Mouse (Mus musculus) CH12.LX (cell line): ENCODE measurements around the gene Mllt3. TPM values are rescaled to one million over a fixed set of nuclear protein-coding genes. Genes with fewer than 3 reads are reported as not detected.

Experiments
- DNase-seq: peaks from one replicate; pipeline ENCODE4 v3.0.0-alpha.2; 2013; ENCODE audit errors: extremely low read depth
- H3K27ac ChIP-seq: 2 replicates; pipeline ENCODE4 v1.5.1; 2012; ENCODE audit warnings: low read depth, mild to moderate bottlenecking, control low read depth, moderate library complexity; ENCODE audit not compliant: insufficient read depth
- H3K27me3 ChIP-seq: replicated peaks from 2 replicates; pipeline ENCODE3; 2012; ENCODE audit warnings: inconsistent platforms
- H3K36me3 ChIP-seq, 2 experiments: replicated peaks in 1 of 2; 2 replicates each; pipeline versions ENCODE3 to v1.6.1; 2012; ENCODE audit warnings: inconsistent platforms in 1 of 2, low read length in 1 of 2, mild to moderate bottlenecking in 1 of 2, mixed read lengths in 1 of 2, moderate library complexity in 1 of 2; ENCODE audit not compliant: control insufficient read depth in 1 of 2, insufficient read depth in 1 of 2
- H3K4me1 ChIP-seq, 2 experiments: 2 replicates each; pipeline ENCODE4 v1.6.1; 2012; ENCODE audit warnings: inconsistent platforms in 1 of 2, moderate library complexity in 1 of 2; ENCODE audit not compliant: insufficient read depth in 2 of 2, control insufficient read depth in 1 of 2
- H3K4me2 ChIP-seq: 2 replicates; pipeline ENCODE4 v1.6.1; 2012; ENCODE audit warnings: low read depth, mild to moderate bottlenecking, control low read depth; ENCODE audit not compliant: poor library complexity, insufficient read depth, severe bottlenecking
- H3K4me3 ChIP-seq, 3 experiments: fragments of 150-350 bp in 1 of 3; sonication (generic) in 1 of 3; replicated peaks in 1 of 3; 2 replicates each; pipeline versions ENCODE3 to v1.5.1; 2011 to 2012; ENCODE audit warnings: low read depth in 2 of 3, low read length in 2 of 3, mild to moderate bottlenecking in 2 of 3, moderate library complexity in 2 of 3, control low read depth in 1 of 3, improper control_type of control experiment in 1 of 3, inconsistent platforms in 1 of 3, mixed read lengths in 1 of 3; ENCODE audit not compliant: poor library complexity in 1 of 3
- H3K79me2 ChIP-seq: replicated peaks from 2 replicates; pipeline ENCODE4 v1.6.1; 2012; ENCODE audit warnings: mild to moderate bottlenecking, moderate library complexity; ENCODE audit not compliant: control insufficient read depth, poor library complexity, insufficient read depth, severe bottlenecking; ENCODE audit errors: extremely low read depth
- H3K9ac ChIP-seq: 2 replicates; pipeline ENCODE4 v1.6.1; 2012; ENCODE audit warnings: low read depth, mild to moderate bottlenecking, control low read depth, moderate library complexity; ENCODE audit not compliant: insufficient read depth
- H3K9me3 ChIP-seq: replicated peaks from 2 replicates; pipeline ENCODE3; 2012; ENCODE audit warnings: low read length, inconsistent platforms, mixed read lengths
- BHLHE40 ChIP-seq: IDR thresholded peaks from 2 replicates; pipeline ENCODE4 v1.6.1; 2011; ENCODE audit warnings: mild to moderate bottlenecking, low read depth, low read length, improper control_type of control experiment
- ELF1 ChIP-seq: IDR thresholded peaks from 2 replicates; pipeline ENCODE4 v1.6.1; 2014; ENCODE audit warnings: low read depth, mild to moderate bottlenecking, inconsistent platforms, low read length, improper control_type of control experiment
- JUND ChIP-seq: conservative IDR thresholded peaks from 2 replicates; pipeline ENCODE4 v1.6.1; 2011; ENCODE audit warnings: low read depth, low read length, improper control_type of control experiment
- KAT2A ChIP-seq: IDR thresholded peaks from 2 replicates; pipeline ENCODE4 v1.6.1; 2012; ENCODE audit warnings: low read length, improper control_type of control experiment, inconsistent platforms; ENCODE audit not compliant: insufficient replicate concordance
- MAX ChIP-seq: IDR thresholded peaks from 2 replicates; pipeline ENCODE4 v1.6.1; 2011; ENCODE audit warnings: low read length, improper control_type of control experiment
- MXI1 ChIP-seq: IDR thresholded peaks from 2 replicates; pipeline ENCODE4 v1.6.1; 2011; ENCODE audit warnings: mild to moderate bottlenecking, low read depth, low read length, improper control_type of control experiment
- NRF1 ChIP-seq: IDR thresholded peaks from 2 replicates; pipeline ENCODE4 v1.6.1; 2014; ENCODE audit warnings: low read depth, mild to moderate bottlenecking, inconsistent platforms, low read length, improper control_type of control experiment, moderate library complexity
- PAX5 ChIP-seq: IDR thresholded peaks from 2 replicates; pipeline ENCODE4 v1.6.1; 2012; ENCODE audit warnings: low read length, inconsistent platforms, mixed read lengths
- RAD21 ChIP-seq: IDR thresholded peaks from 2 replicates; pipeline ENCODE4 v1.6.1; 2011; ENCODE audit warnings: low read depth, mild to moderate bottlenecking, low read length, improper control_type of control experiment, moderate library complexity
- SIN3A ChIP-seq: IDR thresholded peaks from 2 replicates; pipeline ENCODE4 v1.6.1; 2012; ENCODE audit warnings: low read length, improper control_type of control experiment, inconsistent platforms
- TBP ChIP-seq: conservative IDR thresholded peaks from 2 replicates; pipeline ENCODE4 v1.6.1; 2011; ENCODE audit warnings: low read depth, low read length, improper control_type of control experiment
- UBTF ChIP-seq: IDR thresholded peaks from 2 replicates; pipeline ENCODE4 v1.6.1; 2012; ENCODE audit warnings: low read depth, mild to moderate bottlenecking, inconsistent platforms, low read length, improper control_type of control experiment, moderate library complexity
- USF1 ChIP-seq: IDR thresholded peaks from 2 replicates; pipeline ENCODE4 v1.6.1; 2014; ENCODE audit warnings: low read depth, mild to moderate bottlenecking, inconsistent platforms, low read length, improper control_type of control experiment
- USF2 ChIP-seq: conservative IDR thresholded peaks from 2 replicates; pipeline ENCODE4 v1.6.1; 2011; ENCODE audit warnings: low read depth, low read length, improper control_type of control experiment
- ZKSCAN1 ChIP-seq: IDR thresholded peaks from 2 replicates; pipeline ENCODE4 v1.6.1; 2012; ENCODE audit warnings: low read depth, inconsistent platforms, low read length, improper control_type of control experiment, borderline replicate concordance
- ZMIZ1 ChIP-seq: IDR thresholded peaks from 2 replicates; pipeline ENCODE4 v1.6.1; 2012; ENCODE audit warnings: low read depth, mild to moderate bottlenecking, inconsistent platforms, low read length, improper control_type of control experiment
- dilution Hi-C: fragments of 300-500 bp; cut with MboI; formaldehyde crosslinking; loops from 2 replicates; pipeline ENCODE4 v1.14.3; 2020; ENCODE audit warnings: low sequenced_read_pairs; ENCODE audit not compliant: extremely low pct_unique_long_range_greater_than_20kb, extremely low pct_ligation_motif_present
- in situ Hi-C: fragments of 300-500 bp; cut with MboI; formaldehyde crosslinking; loops from 3 replicates; pipeline ENCODE4 v1.14.3; 2019; ENCODE audit warnings: low sequenced_read_pairs, low pct_ligation_motif_present, low pct_unique_long_range_greater_than_20kb, mixed read lengths
- polyA plus RNA-seq: library from polyadenylated mRNA; unstranded; fragments of >175 nt; gene quantifications from 2 replicates; pipeline ENCODE4 v1.2.1, GENCODE M21; 2012; ENCODE audit warnings: low read depth; ENCODE audit not compliant: insufficient read length
- total RNA-seq, 2 experiments: library from RNA; depleted of rRNA; stranded (reverse); fragments of 300-350 nt in 1 of 2; fragments of >200 nt in 1 of 2; gene quantifications; 2 replicates each; pipeline ENCODE4 v1.2.3; 2012 to 2014

The Mllt3 gene
- total and polyA plus RNA-seq, 3 experiments, result 8.3 to 20.9 (median 10.1) TPM

DNA sequence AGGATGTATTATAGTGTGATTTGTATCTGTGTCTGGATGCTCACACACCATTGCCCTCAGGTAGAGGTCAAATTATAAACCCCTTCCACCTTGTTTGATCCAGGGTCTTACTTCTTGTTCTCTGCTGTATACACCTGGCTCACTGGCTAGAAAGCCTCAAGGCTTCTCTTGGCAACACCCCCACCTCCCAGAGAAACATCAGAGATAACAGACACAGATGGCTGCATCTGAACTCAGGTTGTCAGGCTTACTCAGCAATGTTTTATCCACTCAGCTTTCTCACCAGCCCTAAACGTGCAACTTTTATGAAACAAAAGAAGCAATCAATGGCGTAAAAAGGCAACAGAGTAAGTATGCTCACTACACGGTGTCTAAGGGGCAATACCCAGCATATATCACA, 75.3 kb downstream of the Mllt3 start:
- Histone ChIP-seq H3K9me3 (no peaks in the 10 kb centered on the region), H3K4me2 (no peak overlapping the region), H3K4me3 (no peak overlapping the region), H3K36me3 (no peaks in the 10 kb centered on the region), H3K27ac (no peak overlapping the region), H3K27me3 (no peaks in the 10 kb centered on the region), H3K9ac (no peak overlapping the region), H3K79me2 (no peaks in the 10 kb centered on the region), H3K4me1 (peaks cover 3 to 12% of the 10 kb centered on the region in 2 experiments; a peak in 2 of 4 replicates)
- dilution Hi-C loops (no loop called here), in situ Hi-C loops (no loop called here)
- no peak for TF ChIP-seq BHLHE40
- TF ChIP-seq MXI1, result no peak
- no peak for TF ChIP-seq ELF1
- TF ChIP-seq ZKSCAN1, result no peak
- no peak for TF ChIP-seq MAX
- TF ChIP-seq USF2, result no peak
- no peak for TF ChIP-seq RAD21
- no peak for TF ChIP-seq PAX5
- no peak for TF ChIP-seq UBTF
- no peak for TF ChIP-seq JUND
- TF ChIP-seq USF1, result no peak
- no peak for DNase-seq

- peaks cover 3 to 12% of the 10 kb centered on the region in 2 experiments; a peak in 2 of 4 replicates for H3K4me1 ChIP-seq
- no peak for TF ChIP-seq ZMIZ1
- TF ChIP-seq BHLHE40, result no peak
- TF ChIP-seq ZKSCAN1, result no peak
- no peak for TF ChIP-seq NRF1
- TF ChIP-seq KAT2A, result no peak
- TF ChIP-seq JUND, result no peak
- TF ChIP-seq TBP, result no peak
- no peak for TF ChIP-seq SIN3A
- no peaks in the 10 kb centered on the region for H3K9me3 ChIP-seq
- no peak overlapping the region for H3K27ac ChIP-seq
- H3K27me3 ChIP-seq, result no peaks in the 10 kb centered on the region
- in situ Hi-C loops, result no loop called here
- no peaks in the 10 kb centered on the region for H3K36me3 ChIP-seq
- DNase-seq, result no peak
- no peak overlapping the region for H3K4me2 ChIP-seq
- H3K4me3 ChIP-seq, result no peak overlapping the region
- dilution Hi-C loops, result no loop called here
- no peaks in the 10 kb centered on the region for H3K79me2 ChIP-seq
- no peak overlapping the region for H3K9ac ChIP-seq
These were observed 76.0 kb downstream of the Mllt3 start for GRCm38 (mm10) chr4:87957198-87957597.
